Mouse (Mus musculus) gastrocnemius, postnatal 14 days (tissue): ENCODE results near the gene Syn3. TPM values are rescaled to one million over a fixed set of nuclear protein-coding genes. Genes with fewer than 3 reads are reported as not detected.
"Not testable (repeated sequence)": the region's sequence is repeated elsewhere in the genome, so short reads cannot be mapped to it uniquely, and the experiment has no call there.

Experiments
- DNase-seq: peaks from one replicate; pipeline ENCODE4 v3.0.0; 2021; ENCODE audit warnings: mixed read lengths
- intact Hi-C: fragments of 180-260 bp; cut with DNase I; formaldehyde crosslinking; loops from one replicate; pipeline ENCODE4 v1.15.1; 2025; ENCODE audit warnings: low total_unique reads
- total RNA-seq, 2 experiments: library from RNA; stranded (reverse); gene quantifications; 2 replicates each; pipeline ENCODE4 v1.2.3; 2021

Gene Syn3
- total RNA-seq, 2 experiments from 2014 or later: 0.13 to 0.27 TPM

DNA sequence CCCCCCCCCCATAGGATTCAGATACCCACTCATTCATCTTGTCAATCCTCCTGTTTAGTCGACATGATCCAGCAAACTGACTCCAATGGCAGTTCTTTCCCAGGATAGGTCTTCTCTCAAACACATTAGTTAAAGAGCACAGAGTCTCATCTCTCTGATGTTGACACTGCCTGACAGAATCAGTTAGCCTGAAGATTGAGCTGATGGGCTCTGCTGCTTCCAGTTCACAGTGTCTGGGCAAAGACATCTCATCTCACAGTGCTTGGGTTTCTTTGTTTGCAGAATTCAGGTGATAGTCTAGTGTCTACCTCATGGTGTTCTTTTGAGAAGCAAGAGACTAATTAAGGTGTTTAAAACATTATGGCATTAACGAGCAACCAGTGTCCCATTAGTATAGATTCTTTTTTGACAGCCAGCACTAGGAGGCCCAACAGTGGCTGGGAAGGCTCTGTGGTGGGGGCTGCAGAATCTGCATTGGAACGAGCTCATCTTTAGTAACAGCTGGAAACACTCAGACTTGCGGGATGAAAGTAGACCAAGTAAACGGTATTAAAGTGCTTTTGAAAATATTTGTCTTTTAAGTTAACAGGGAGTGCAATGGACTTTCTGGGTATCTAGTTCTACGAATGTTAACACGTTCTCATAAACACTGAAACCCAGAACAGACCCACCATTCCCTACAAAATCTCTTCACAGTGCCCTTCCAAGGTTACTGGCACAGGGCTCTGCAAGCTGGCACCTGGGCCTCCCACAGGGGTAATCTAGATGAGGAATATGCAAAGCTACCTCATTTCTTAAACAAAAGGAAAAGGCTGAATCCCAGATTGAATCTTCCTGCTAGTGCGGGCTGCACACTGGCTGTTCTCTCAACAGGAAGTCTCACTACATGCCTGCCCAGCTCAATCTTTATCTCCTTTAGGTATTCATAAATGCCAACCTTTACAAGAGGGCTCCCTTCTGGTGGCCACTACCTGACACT, 24.2 kb downstream of the Syn3 start:
- intact Hi-C loops: no loop called here
- no peak for DNase-seq

DNA sequence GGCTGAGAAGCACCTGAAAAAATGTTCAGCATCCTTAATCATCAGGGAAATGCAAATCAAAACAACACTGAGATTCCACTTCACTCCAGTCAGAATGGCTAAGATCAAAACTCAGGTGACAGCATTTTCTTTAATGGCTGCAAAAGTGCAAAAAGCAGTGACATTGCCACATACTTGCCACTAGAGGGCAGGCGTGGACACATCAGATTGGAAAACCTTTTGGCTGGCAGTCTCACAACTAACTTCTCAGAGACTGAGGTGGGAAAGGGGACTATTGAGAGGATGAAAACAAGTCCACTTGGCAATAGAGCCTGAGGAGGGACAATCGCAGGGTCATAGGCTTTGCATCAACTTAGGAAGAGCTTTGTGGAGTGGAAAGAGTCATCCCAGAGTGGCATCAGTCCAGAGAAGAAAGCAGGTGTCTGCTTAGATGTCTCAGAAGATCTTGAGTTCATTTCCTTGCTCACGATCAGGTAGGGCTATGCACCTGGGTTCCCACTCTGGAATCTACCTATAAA, 25.0 kb downstream of the Syn3 start:
- no peak for DNase-seq
- intact Hi-C loops: no loop called here

DNA sequence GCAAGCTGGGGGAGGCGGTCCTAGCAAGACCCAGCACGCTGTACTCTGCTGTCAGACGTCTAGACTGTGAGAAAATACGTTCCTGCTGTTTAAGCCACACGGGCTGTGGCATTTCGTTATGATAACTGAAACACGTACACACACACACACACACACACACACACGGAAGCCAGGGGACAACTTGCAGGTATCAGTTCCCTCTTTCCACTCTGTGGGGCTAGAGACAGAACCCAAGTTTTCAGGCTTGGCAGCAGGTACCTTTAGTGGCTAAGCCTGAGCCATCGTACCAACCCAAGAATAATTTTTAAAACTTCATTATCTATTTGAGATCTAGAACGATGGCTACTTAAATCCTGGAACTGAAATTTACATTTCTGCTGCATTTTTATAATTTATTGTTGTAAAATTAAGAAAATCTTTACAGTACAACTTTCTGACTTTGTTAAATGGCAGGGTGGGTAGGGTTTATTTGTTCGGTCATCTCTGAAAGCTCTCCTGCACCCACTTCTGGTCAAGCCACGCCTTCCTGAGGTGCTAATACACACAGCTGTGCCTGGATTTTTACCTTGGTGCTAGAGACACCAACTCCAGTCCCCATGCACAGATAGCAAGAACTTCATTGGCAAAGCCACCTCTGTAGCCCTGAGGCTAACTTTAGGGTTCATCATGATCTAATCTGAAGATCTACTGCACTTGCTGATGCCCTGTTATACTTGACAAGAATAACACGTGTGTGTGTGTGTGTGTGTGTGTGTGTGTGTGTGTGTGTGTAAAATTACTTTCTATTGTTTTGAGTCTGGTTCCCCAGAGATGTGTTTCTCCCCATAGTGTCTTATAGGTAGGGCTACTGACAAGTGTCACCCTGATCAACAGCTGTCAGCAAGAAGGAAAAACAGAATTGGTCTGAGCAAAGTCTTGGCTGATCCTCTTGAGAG, 29.8 kb downstream of the Syn3 start:
- intact Hi-C loops: no loop called here
- DNase-seq: no peak

DNA sequence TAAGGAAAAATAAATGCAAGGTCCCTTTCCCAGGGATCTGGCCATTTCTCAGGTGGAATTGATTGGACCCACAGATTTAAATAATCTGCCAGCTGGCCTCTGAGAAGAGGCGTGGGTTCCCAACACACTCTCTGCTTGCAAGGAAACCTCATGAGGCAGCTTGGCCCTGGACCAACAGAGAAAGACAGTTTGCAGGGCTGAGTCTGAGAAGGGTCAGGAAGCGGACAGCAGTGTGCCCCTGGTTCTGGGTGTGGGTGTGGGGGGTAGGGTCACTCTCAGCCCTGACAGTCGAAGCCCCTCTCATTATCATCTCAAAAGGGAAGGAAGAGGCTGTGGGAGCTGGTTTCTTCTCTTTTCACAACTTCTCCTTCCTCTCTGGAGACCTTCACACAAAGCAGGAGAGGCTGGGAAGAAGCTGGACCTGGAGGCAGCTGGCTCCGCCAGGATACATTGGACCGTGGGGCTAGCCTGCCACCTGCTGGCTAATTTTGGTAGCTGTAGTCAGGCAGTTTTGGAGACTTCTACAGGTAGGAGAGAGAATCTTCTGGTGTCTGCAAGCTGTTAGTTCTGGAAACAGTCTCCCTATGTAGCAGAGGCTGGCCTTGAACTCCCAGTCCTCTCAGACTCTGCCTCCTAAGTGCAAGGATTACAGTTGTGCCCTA, 35.0 kb downstream of the Syn3 start:
- peak; percentile 76 for DNase-seq
- intact Hi-C loops: loop anchor here (5.0 kb wide), 2 partner anchors 396 to 491 kb away; no protein-coding TSS in a partner anchor

DNA sequence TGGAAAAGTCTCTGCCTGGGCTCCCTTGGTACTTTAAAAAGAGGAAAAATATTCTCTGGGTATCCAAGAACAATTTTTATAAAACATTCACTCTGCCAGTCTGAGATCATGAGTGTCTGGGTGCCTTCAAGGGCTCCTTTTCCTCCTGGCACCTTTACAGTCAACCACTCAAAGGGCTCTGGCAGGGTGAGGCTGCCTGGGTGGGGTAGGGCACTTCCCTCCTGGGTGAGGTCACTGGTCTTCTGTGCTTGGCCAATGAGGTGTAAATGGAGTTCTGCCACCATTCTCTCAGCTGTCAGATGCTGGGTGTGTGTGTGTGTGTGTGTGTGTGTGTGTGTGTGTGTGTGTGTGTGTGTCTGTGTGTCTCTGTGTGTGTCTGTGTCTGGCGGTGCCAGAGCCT, 39.1 kb downstream of the Syn3 start:
- DNase-seq: no peak
- intact Hi-C loops: loop anchor here (5.0 kb wide), 2 partner anchors 392 to 487 kb away; no protein-coding TSS in a partner anchor

DNA sequence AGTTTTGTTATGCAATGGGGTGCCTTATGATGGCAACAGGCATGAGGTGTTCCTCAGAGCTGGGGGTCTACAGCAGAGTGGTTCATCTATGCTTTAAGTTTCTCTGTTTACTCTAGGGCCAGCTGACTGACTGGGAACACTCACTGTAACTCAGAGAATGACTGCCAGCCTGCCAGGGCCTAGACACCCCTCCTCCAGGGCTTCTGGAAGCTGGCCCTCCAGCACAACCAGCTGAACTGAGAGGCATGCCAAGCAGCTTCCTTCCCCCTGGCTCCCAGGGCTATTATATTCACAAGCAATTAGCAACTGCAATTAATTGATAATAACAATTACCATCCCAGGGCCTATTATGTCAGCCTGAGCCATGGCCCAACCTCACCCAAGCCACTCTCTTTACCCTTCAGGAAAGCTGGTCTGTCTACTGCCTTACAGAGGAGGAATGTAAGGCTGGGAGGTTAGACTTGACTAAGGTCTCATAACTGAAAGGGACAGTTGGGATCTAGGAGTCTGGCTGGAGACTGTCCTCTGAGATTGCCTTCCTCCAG, 41.0 kb downstream of the Syn3 start:
- intact Hi-C loops: loop anchor here (2.0 kb wide), 1 partner anchor 277 kb away; no protein-coding TSS in a partner anchor
- DNase-seq: no peak

DNA sequence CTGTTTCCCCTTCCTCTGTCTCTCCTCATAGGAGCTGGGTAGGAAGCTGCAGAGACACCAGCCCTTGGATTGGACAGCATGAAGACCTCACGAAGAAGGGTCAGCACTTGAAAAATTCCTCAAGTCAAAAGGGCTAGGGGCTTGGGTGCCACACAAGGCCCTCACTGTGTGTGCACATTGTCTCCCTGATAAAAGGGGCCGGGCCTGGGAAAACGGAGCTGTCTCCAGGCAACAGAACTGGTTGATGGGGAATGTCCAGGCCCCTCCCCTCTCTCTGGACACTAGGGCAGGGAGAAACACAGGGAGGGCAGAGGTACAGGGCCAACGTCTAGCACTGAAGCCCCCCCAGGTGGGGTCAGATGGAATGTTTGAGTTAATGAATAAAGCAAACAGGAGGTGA, 41.5 kb downstream of the Syn3 start:
- intact Hi-C loops: loop anchor here (2.0 kb wide), 1 partner anchor 276 kb away; no protein-coding TSS in a partner anchor
- no peak for DNase-seq

DNA sequence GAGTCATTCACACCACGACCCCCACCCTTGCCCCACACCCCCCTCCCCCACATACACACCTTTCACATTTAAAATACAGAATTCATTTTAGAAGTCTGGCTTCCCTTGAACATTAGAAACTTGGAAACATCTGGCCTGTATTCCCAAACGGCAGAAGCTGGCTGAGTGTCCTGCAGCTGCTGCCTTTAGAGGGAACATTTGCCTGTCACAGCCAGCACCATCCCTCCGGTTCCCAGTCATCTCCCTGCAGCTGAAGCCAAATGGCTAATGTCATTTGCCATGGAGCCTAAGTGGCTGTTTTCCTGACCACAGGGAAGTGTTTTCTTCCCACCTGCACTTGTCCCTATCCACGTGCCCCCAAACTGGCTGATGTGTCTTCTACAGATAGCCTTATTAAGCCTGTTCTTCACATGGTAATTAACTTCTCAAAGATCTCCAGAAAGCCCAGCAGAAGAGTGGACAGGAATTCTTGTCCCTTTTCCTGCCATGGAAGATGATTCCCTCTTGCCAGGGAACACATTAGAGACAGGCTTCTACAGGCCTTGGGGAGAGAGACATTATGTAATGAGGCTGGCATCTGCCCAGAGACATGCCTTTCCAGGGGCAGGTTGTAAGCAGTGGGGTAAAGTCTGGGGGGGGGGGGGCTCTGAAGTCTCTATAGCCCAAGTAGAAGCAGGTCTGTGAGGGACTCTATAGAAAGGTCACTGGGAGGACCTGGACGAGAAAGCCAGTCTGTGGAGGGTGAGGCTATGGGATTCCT, 43.2 kb downstream of the Syn3 start:
- intact Hi-C loops: loop anchor here (2.0 kb wide), 1 partner anchor 275 kb away; no protein-coding TSS in a partner anchor
- DNase-seq: peak; percentile 60

DNA sequence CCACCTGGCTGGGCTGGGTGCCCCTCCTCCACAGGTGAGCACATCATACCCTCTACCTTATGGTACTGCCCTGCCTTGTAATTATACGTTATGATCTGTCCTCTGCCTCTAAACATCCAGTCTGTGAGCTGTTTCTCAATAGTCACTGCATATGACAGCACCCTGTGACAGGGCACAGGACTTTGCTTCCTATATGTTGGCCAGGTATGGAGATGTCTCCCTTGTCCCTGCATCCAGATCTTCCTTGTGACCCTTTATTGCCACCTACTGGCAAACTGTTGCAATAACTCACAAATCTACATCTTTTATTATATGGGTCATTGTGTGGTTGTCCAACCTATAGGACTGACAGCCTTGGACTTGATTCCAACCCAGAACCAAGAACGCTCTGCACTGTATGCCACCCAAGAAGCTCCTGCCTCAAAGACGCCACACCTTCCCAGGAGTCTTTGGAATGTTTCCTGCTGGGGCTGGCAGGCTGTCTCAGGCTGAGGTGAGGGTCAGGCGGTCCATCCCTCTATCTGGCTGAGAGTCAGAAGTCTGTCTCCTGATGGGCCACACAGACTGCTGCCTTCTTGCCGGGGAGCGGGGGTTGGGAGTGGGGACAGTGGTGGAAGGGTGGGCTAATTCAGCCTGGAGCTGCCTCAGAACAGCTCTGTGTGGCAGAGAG, 46.2 kb downstream of the Syn3 start:
- intact Hi-C loops: loop anchor here (5.0 kb wide), 1 partner anchor 150 kb away; the partner anchor contains the start of gene Timp3
- peak; percentile 17 for DNase-seq

DNA sequence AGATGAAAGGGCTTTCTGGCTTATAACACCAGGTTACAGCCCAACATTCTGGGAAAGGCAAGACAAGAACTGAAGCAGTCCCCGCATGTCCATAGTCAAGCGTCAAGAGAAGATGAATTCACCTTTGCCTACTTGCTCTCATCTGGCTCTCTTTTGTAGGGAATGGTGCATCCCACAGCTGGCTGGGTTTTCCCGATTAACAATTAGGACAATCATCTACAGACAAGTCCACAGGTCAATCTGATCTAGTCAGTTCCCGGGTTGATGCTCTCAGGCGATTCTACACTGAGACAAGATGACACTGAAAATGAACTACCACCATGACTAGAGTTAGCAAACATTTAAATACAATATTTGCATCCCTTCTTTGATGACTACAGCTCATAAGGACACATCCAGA, 47.4 kb downstream of the Syn3 start:
- DNase-seq: no peak
- intact Hi-C loops: loop anchor here (5.0 kb wide), 1 partner anchor 149 kb away; the partner anchor contains the start of gene Timp3

DNA sequence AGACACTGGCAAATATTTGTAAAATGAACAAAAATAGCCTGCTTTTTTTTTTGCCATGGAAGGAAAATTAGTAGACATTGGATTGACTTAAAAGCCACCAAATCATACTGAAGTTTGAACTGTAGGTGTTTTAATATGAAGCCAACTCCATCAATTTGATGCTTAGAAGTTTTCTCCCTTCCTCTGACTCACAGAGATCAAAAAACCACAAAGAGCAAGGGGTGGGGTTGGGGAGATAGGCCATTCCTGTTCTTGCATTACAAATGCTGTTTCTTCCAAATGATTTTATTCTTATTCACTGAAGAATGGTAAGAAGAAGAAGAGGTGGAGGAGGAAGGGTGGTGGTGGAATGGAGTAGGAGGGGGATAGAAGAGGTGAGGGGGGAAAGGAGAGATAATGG, 52.0 kb downstream of the Syn3 start:
- intact Hi-C loops: no loop called here

DNA sequence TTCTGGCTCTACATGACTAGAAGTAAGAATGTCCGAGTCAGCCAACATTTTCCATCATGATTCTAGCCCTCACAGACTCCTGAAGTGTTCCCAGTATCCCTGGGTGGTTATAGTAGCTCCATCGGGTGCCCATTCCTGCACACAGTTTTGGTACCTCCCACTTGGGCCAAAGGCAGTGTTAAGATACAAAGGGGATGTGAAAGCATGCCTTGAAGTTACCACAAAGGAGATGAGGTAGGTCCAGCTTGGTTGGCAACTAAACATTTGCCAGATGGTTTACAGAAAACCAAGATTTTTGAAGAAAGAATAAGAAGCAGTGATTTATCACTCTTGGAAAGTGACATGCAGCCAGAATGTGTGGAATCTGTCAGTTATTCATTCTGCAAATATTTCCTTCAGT, 53.5 kb downstream of the Syn3 start:
- intact Hi-C loops: no loop called here

More for the DNA sequence above, 52.0 kb downstream of the Syn3 start:
- no peak for DNase-seq

DNA sequence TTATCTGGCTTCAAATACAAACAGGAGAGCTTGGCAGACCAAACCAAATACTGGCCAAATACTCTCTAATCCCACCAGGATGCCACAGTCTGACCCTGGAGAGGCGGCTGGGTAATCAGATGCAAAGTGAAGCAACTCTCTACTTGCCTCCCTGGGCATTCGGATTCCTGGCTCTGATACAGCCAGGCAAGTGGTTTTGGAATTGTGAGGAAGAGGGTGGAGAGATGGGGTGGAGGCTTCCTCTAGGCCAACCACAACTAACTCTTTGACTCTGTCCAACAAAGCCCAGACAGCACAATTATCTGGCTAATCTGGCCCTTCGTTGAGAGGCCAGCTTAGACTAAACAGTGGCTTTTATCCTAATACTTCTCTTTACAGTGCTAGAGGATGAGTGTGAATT, 54.0 kb downstream of the Syn3 start:
- intact Hi-C loops: no loop called here
- no peak for DNase-seq

More for the DNA sequence above, 53.5 kb downstream of the Syn3 start:
- DNase-seq: no peak

DNA sequence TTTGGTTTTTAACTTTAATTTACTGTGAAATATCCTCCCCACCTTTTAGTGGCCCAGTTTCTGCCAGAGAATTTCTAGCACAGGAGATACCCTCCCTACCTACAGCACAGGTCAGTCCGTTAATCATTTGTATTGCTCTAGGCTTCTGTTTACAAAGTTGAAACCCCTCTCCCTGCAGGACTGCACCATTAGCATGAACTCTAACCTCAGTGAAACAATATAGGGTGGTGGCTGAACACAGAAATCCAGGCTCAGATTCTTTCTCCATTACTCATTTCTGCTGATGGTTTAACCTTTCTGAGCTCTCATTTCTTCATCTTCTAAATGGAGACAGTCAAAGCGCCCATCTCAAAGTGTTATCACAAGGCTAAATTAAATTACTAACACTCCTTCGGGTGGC, 56.9 kb downstream of the Syn3 start:
- intact Hi-C loops: no loop called here

DNA sequence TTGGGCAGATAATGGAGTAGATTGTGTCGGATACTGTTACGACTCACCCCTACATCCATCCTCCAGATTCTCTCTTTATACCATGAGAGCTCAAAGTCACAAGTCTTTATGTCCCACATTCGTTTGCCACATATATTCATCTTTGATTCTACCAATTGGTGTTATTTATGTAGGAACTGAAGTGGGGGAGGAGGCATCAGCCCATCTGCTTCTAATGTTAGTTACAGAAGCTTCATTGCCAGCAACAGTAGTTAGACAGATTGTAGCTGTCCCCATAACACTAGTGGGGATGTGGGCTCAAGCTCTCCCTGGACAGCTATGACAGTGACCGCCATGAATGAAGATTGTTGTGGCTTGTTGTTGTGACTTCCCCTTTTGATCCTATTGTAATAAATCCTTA, 59.1 kb downstream of the Syn3 start:
- DNase-seq: no peak
- intact Hi-C loops: no loop called here

More for the DNA sequence above, 56.9 kb downstream of the Syn3 start:
- no peak for DNase-seq

DNA sequence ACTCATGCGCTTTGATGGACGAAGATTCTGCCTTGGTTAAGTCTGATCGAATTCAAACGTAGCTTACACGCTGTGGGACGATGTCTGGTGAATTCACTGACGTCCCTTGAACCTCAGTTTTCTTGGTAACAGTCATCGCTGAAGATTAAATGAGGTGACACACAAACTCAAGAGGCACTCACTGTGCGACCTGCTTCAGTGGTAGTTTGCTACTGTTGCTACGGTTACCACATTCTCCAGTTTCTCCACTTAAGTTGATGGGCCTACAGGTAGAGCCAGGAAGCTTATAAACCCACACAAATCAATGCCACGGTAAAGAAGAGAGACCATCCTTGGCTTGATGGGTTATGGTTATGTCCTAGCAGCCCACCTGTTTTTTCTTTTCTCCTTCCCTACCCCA, 61.4 kb downstream of the Syn3 start:
- intact Hi-C loops: no loop called here
- no peak for DNase-seq

DNA sequence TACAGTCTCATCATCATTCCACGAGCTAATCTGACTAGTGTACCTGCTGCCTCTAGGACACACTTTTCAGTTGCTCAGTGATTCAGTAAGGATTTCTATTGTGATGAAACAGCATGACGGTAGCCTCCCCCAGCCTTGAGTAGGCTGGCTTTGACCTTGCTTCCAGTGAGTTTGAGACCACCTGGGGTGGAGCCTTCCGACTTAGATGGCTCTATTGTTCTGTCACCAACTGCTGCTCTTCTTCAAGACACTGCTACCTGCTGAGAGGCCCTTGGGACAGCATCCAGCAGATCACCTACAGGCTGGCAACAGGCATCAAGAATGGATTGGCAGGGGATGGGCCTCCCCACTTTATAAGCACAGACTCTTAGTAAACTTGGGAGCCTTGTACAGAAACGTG, 63.7 kb downstream of the Syn3 start:
- intact Hi-C loops, DNase-seq: not testable (repeated sequence)
